ENCODE assay signal across 9 mouse cellular contexts in genomic region chrX:140479171-140479570, GRCm38 (mm10). TPM values are rescaled to one million over a fixed set of nuclear protein-coding genes. Genes with fewer than 3 reads are reported as not detected.
DNase-seq lines count a peak whose midpoint lies in the region; ATAC-seq and TF ChIP-seq lines count a peak whose summit lies in the region.
"Had no signal": no experiment of that assay in that cellular context is flagged by ENCODE, and none has a peak within 500 bp of the region (broad histone marks: within the 10 kb centered on the region; RNA-seq: fewer than 3 reads in every experiment).

No protein-coding gene starts in this region.

- no peak for ATAC-seq in forebrain, embryonic 16.5 days
- peak; percentile 64 for ATAC-seq in inflammation-experienced regulatory T-cells, adult 6 months

- H3K4me3 ChIP-seq in forebrain, embryonic 10.5 days, result no peak overlapping the region
- H3K4me3 ChIP-seq in forebrain, embryonic 16.5 days (replicated peaks; ENCODE audit: low read length), result no peak overlapping the region
- H3K4me3 ChIP-seq in thymus, adult 2 months (ENCODE audit: control insufficient read depth, insufficient read depth, low read length), result no peak overlapping the region
- H3K4me3 ChIP-seq: heart, embryonic 15.5 days had no signal

- H3K27ac ChIP-seq in forebrain, embryonic 10.5 days, result no peak overlapping the region
- no peak overlapping the region for H3K27ac ChIP-seq in forebrain, embryonic 16.5 days (ENCODE audit: low read length)
- H3K27ac ChIP-seq in thymus, adult 2 months (ENCODE audit: control insufficient read depth, insufficient read depth, low read length), result no peak overlapping the region
- H3K27ac ChIP-seq: heart, embryonic 15.5 days had no signal

- H3K9ac ChIP-seq in forebrain, embryonic 16.5 days (replicated peaks; ENCODE audit: low read depth, low read length), result no peak overlapping the region
- H3K9ac ChIP-seq: heart, embryonic 15.5 days had no signal

- H3K36me3 ChIP-seq in forebrain, embryonic 10.5 days (replicated peaks), result peaks cover 22% of the 10 kb centered on the region
- no peaks in the 10 kb centered on the region for H3K36me3 ChIP-seq in forebrain, embryonic 16.5 days (ENCODE audit: control insufficient read depth, insufficient read depth)
- no peaks in the 10 kb centered on the region; the same call in 1 of the 2 replicates for H3K36me3 ChIP-seq in thymus, adult 2 months (ENCODE audit: control insufficient read depth, insufficient read depth, low read length)
- H3K36me3 ChIP-seq: heart, embryonic 15.5 days had no signal

- peak; percentile 19 for DNase-seq in forebrain, embryonic 10.5 days (ENCODE audit: extremely low spot score, low spot score)
- peak; percentile 15 for DNase-seq in ovary, postnatal 36 days (ENCODE audit: low spot score)
- no peak for DNase-seq in ovary, adult 18-20 months (ENCODE audit: low spot score)
- peak; percentile 29 for DNase-seq in cerebellum, adult 9-10 months
- peak; percentile 68 for DNase-seq in lung, postnatal 36 days
- peak; percentile 52 for DNase-seq in thymus, adult 2 months

- no peaks in the 10 kb centered on the region for H3K4me1 ChIP-seq in forebrain, embryonic 10.5 days
- no peaks in the 10 kb centered on the region for H3K4me1 ChIP-seq in forebrain, embryonic 16.5 days (replicated peaks; ENCODE audit: control insufficient read depth, insufficient read depth, low read length)
- no peaks in the 10 kb centered on the region for H3K4me1 ChIP-seq in thymus, adult 2 months (replicated peaks; ENCODE audit: control insufficient read depth, insufficient read depth, low read length)
- H3K4me1 ChIP-seq: heart, embryonic 15.5 days had no signal

- H3K9me3 ChIP-seq in forebrain, embryonic 10.5 days, result no peaks in the 10 kb centered on the region
- no peaks in the 10 kb centered on the region for H3K9me3 ChIP-seq in forebrain, embryonic 16.5 days (ENCODE audit: control insufficient read depth, low read length)
- H3K9me3 ChIP-seq: heart, embryonic 15.5 days had no signal

- no peak overlapping the region for H3K4me2 ChIP-seq in forebrain, embryonic 16.5 days (ENCODE audit: low read length)
- H3K4me2 ChIP-seq: heart, embryonic 15.5 days had no signal

- 59% methylated on average over 5 of the region's 5 CpGs for WGBS in forebrain, embryonic 10.5 days
- 52% methylated on average over 5 of the region's 5 CpGs for WGBS in forebrain, embryonic 16.5 days
- WGBS in thymus, adult 2 months, result 40% methylated on average over 5 of the region's 5 CpGs

- peaks cover 62% of the 10 kb centered on the region for H3K27me3 ChIP-seq in forebrain, embryonic 10.5 days (ENCODE audit: poor library complexity, severe bottlenecking)
- H3K27me3 ChIP-seq in forebrain, embryonic 16.5 days (replicated peaks; ENCODE audit: control insufficient read depth, insufficient read depth, low read length), result no peaks in the 10 kb centered on the region
- no peaks in the 10 kb centered on the region for H3K27me3 ChIP-seq in thymus, adult 2 months (ENCODE audit: control insufficient read depth, insufficient read depth, low read length)
- H3K27me3 ChIP-seq: heart, embryonic 15.5 days had no signal

- no peak for TF ChIP-seq CTCF in thymus, adult 2 months (IDR thresholded peaks at IDR 0.05; ENCODE audit: borderline replicate concordance, control insufficient read depth, extremely low read depth, insufficient read depth, low read length, poor library complexity)

- TF ChIP-seq POLR2A in thymus, adult 2 months (IDR thresholded peaks at IDR 0.05; ENCODE audit: control insufficient read depth, extremely low read depth, insufficient read depth, low read length, poor library complexity), result no peak

RNA-seq across cellular contexts. Expression of gene Prps1, which starts 22.8 kb away (rescaled TPM):
- polyA plus RNA-seq in forebrain, embryonic 10.5 days (2016; fragmentation: Nextera tagmentation; extraction: Ambion mirVana), result 96.9 and 99.1 TPM in 2 replicates
- polyA plus RNA-seq in forebrain, embryonic 16.5 days (2015; fragmentation: Nextera tagmentation; extraction: Ambion mirVana), result 72.2 and 80.1 TPM in 2 replicates
- 10 to 100 TPM; 41.7 to 51.8 (median 41.8) TPM for polyA plus RNA-seq in inflammation-experienced regulatory T-cells, adult 6 months (2017; shearing (Covaris generic))
- polyA plus RNA-seq in thymus, adult 2 months (2012; rRNA removed), result 20.8 and 21.2 TPM in 2 replicates
